Mouse (Mus musculus) embryonic facial prominence, embryonic 15.5 days (tissue): ENCODE measurements around the gene Pdcl. TPM values are rescaled to one million over a fixed set of nuclear protein-coding genes. Genes with fewer than 3 reads are reported as not detected.

Experiments
- ATAC-seq: fragments of 200-750 bp; cut with Nextera tagmentation; 2 replicates; pipeline ENCODE4 v1.8.0; 2017; ENCODE audit warnings: low read depth, moderate TSS enrichment; ENCODE audit not compliant: insufficient number of reproducible peaks, low FRiP score, low TSS enrichment
- H3K27ac ChIP-seq: fragments of 300-500 bp; sonication (generic); replicated peaks from 2 replicates; pipeline ENCODE4 v1.5.1; 2015; ENCODE audit warnings: mild to moderate bottlenecking, inconsistent platforms
- H3K27me3 ChIP-seq: fragments of 300-500 bp; sonication (generic); 2 replicates; pipeline ENCODE4 v1.6.1; 2015; ENCODE audit warnings: inconsistent platforms
- H3K36me3 ChIP-seq: fragments of 300-500 bp; sonication (generic); 2 replicates; pipeline ENCODE4 v1.6.1; 2015; ENCODE audit warnings: mild to moderate bottlenecking, inconsistent platforms
- H3K4me1 ChIP-seq: fragments of 300-500 bp; sonication (generic); 2 replicates; pipeline ENCODE4 v1.6.1; 2015; ENCODE audit warnings: inconsistent platforms
- H3K4me2 ChIP-seq: fragments of 300-500 bp; sonication (generic); replicated peaks from 2 replicates; pipeline ENCODE4 v1.6.1; 2015; ENCODE audit warnings: mild to moderate bottlenecking, inconsistent platforms
- H3K4me3 ChIP-seq: fragments of 300-500 bp; sonication (generic); replicated peaks from 2 replicates; pipeline ENCODE4 v1.5.1; 2015; ENCODE audit warnings: mild to moderate bottlenecking, inconsistent platforms
- H3K9ac ChIP-seq: fragments of 300-500 bp; sonication (generic); 2 replicates; pipeline ENCODE4 v1.6.1; 2015; ENCODE audit warnings: inconsistent platforms
- H3K9me3 ChIP-seq: fragments of 300-500 bp; sonication (generic); replicated peaks from 2 replicates; pipeline ENCODE4 v1.6.1; 2016; ENCODE audit warnings: inconsistent platforms
- WGBS: fragments of 180-500 bp; shearing (Covaris S2); methylation state at CpG from one replicate; pipeline ENCODE4 v1.1.7; 2015; 5-methylcytosine and 5-hydroxymethylcytosine counted together
- polyA plus RNA-seq: library from polyadenylated mRNA; unstranded; fragments of >200 nt; fragmentation: Nextera tagmentation; extraction: Ambion mirVana; gene quantifications from 2 replicates; pipeline ENCODE4 v1.2.1, GENCODE M21; 2015

Gene Pdcl
- polyA plus RNA-seq, 1 experiment from 2014 or later, result 38.3 TPM

GRCm38 (mm10) chr2:37326215-37326614 is 32.9 kb downstream of the Pdcl start, which contains the start of gene Olfr368:
Olfr368 (plus strand) TSS chr2:37326515.
- H3K36me3 ChIP-seq, result no peaks in the 10 kb centered on the region
- no peak within 1 kb of the TSS for H3K4me2 ChIP-seq
- H3K4me3 ChIP-seq, result no peak within 1 kb of the TSS
- 79% methylated on average over 1 of the region's 1 CpGs for WGBS
- no peak within 1 kb of the TSS for H3K9ac ChIP-seq
- ATAC-seq, result no peak
- no peak within 1 kb of the TSS for H3K27ac ChIP-seq
- H3K9me3 ChIP-seq, result no peaks in the 10 kb centered on the region
- H3K27me3 ChIP-seq, result no peaks in the 10 kb centered on the region
- no peaks in the 10 kb centered on the region for H3K4me1 ChIP-seq

Other genes starting within 250 kb of the Pdcl start
- not detected in 2 replicates for gene Olfr362, start 241.4 kb downstream of the Pdcl start, polyA plus RNA-seq
- gene Olfr364-ps1, start 220.0 kb downstream of the Pdcl start, polyA plus RNA-seq, result not detected in 2 replicates
- gene Olfr365, start 171.1 kb downstream of the Pdcl start, polyA plus RNA-seq, result not detected in 2 replicates
- gene Olfr366, start 147.8 kb downstream of the Pdcl start, polyA plus RNA-seq, result not detected in 2 replicates
- gene Olfr368, start 32.8 kb downstream of the Pdcl start, polyA plus RNA-seq, result 0.27 and 0.43 TPM in 2 replicates
- gene Rc3h2, start 63.6 kb upstream of the Pdcl start, polyA plus RNA-seq, result 14.4 and 15.0 TPM in 2 replicates
- 6.3 and 6.7 TPM in 2 replicates for gene Zbtb26, start 83.8 kb upstream of the Pdcl start, polyA plus RNA-seq
- 7.7 and 9.1 TPM in 2 replicates for gene Zbtb6, start 83.8 kb upstream of the Pdcl start, polyA plus RNA-seq
- 46.5 and 46.8 TPM in 2 replicates for gene Rabgap1, start 83.9 kb upstream of the Pdcl start, polyA plus RNA-seq
- gene Gpr21, start 157.0 kb upstream of the Pdcl start, polyA plus RNA-seq, result 0.70 and 1.4 TPM in 2 replicates